Mouse (Mus musculus): ENCODE results near the gene Zfp108. TPM values are rescaled to one million over a fixed set of nuclear protein-coding genes. Genes with fewer than 3 reads are reported as not detected.
"Not testable (repeated sequence)": the region's sequence is repeated elsewhere in the genome, so short reads cannot be mapped to it uniquely, and the experiment has no call there.

The Zfp108 gene
- polyA plus RNA-seq, 1 experiment from 2014 or later = 4.9 TPM

DNA sequence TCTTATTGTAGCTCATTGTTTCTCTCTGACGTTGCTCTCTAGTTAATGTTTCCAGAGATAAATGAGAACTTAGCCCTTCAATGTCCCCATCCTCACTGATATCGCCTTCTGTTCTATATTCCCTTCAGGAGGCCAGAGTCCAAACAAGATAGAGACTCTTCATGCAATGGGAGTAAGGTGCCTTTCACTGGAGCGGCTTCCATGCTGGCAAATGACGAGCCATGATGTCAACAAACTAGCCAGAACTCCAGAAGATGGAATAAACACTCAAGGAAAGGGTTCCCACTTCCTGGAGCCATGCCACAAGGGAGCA, 5.4 kb downstream of the Zfp108 start:
- Histone ChIP-seq H3K9me3 (ENCODE audit: low read length) (no peaks in the 10 kb centered on the region), H3K4me2 (replicated peaks; ENCODE audit: low read depth, low read length) (no peak overlapping the region), H3K27me3 (ENCODE audit: insufficient read depth, low read length) (no peaks in the 10 kb centered on the region), H3K4me3 (ENCODE audit: low read length) (no peak overlapping the region), H3K9ac (replicated peaks; ENCODE audit: low read length) (no peak overlapping the region), H3K4me1 (ENCODE audit: insufficient read depth, low read length) (peaks cover 5% of the 10 kb centered on the region; the same call in 1 of the 2 replicates), H3K27ac (ENCODE audit: low read length) (no peak overlapping the region), H3K36me3 (ENCODE audit: insufficient read depth, low read length) (peaks cover 23% of the 10 kb centered on the region)
- ATAC-seq (ENCODE audit: low FRiP score, low TSS enrichment) = no peak
- WGBS = 92% methylated on average over 4 of the region's 4 CpGs

DNA sequence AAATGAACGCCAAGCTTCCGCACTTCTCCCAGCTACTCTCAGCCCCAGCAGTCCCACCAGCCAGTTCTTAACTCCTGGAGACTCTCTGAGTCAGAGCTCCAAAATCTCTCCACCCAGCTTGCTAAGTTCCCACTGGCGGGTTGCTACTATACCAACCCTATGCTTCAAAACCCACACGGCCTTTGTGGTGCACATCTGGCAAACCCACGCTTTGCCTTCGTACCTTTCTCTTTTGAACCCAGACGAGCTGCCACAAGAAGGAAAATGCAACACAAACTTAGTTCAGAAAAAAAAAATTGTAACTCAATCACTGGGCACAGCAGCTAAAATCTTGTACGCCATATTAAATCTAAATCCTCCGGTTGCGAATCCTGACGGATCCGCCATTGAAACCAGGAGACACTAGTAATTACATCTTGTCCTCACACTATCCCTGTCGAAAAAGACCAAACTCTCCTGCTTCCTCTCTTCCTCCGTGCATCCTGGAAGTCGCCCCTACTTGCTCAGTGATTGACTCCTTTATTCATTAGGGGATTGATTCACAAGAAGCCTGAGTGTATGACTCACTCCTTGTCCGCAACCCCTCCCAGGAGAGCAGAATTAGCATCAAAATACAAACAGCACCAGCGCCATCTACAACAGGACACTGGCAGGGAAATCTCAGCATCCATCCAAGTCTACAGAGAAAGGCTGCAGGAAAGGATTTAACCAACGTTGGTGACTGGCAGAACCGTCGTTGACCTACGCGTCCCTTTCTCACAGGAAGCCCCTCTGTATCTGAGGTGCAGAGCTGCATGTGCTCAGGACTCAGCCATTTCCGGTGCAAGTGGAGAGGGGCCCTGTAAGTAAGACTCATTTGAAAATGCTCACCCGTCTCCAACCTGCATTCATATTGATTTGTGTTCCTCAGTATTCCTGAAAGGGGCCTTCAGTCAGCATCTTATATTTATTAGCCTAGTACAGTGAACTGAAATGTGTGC, 13.9 kb downstream of the Zfp108 start:
- no peak overlapping the region for H3K4me3 ChIP-seq (ENCODE audit: low read length)
- no peaks in the 10 kb centered on the region for H3K27me3 ChIP-seq (ENCODE audit: insufficient read depth, low read length)
- no peak for ATAC-seq (ENCODE audit: low FRiP score, low TSS enrichment)
- H3K9me3 ChIP-seq (ENCODE audit: low read length) = no peaks in the 10 kb centered on the region
- H3K36me3 ChIP-seq (ENCODE audit: insufficient read depth, low read length) = peaks cover 7% of the 10 kb centered on the region; the same call in 1 of the 2 replicates
- no peak overlapping the region for H3K4me2 ChIP-seq (replicated peaks; ENCODE audit: low read depth, low read length)
- no peak overlapping the region for H3K27ac ChIP-seq (ENCODE audit: low read length)
- H3K9ac ChIP-seq (replicated peaks; ENCODE audit: low read length) = no peak overlapping the region
- H3K4me1 ChIP-seq (ENCODE audit: insufficient read depth, low read length) = no peaks in the 10 kb centered on the region
- 74% methylated on average over 24 of the region's 24 CpGs for WGBS

DNA sequence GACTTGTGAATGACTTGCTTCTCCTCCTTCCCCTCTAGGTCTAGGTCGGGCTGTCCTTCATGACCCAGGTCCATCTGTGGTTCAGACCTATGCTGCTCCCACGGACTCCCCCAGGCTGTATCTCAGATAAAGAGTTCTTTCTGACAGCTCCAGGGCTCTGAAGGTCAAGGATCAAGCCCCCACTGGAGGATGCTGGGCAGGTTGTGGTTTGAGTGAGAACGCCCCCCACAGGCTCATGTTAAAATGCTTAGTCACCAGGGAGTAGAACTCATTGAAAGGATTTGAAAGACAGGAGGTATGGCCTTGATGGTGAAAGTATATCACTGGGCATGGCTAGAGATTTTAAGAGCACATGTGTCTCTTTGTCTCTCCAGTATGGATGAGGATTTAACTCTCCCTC, 14.7 kb downstream of the Zfp108 start:
- no peaks in the 10 kb centered on the region for H3K27me3 ChIP-seq (ENCODE audit: insufficient read depth, low read length)
- no peak overlapping the region for H3K4me2 ChIP-seq (replicated peaks; ENCODE audit: low read depth, low read length)
- H3K4me3 ChIP-seq (ENCODE audit: low read length) = no peak overlapping the region
- H3K9ac ChIP-seq (replicated peaks; ENCODE audit: low read length) = no peak overlapping the region
- 66% methylated on average over 3 of the region's 3 CpGs for WGBS
- ATAC-seq (ENCODE audit: low FRiP score, low TSS enrichment) = no peak
- no peak overlapping the region for H3K27ac ChIP-seq (ENCODE audit: low read length)
- H3K9me3 ChIP-seq (ENCODE audit: low read length) = no peaks in the 10 kb centered on the region
- H3K4me1 ChIP-seq (ENCODE audit: insufficient read depth, low read length) = no peaks in the 10 kb centered on the region
- H3K36me3 ChIP-seq (ENCODE audit: insufficient read depth, low read length) = peaks cover 14% of the 10 kb centered on the region; the same call in 1 of the 2 replicates

DNA sequence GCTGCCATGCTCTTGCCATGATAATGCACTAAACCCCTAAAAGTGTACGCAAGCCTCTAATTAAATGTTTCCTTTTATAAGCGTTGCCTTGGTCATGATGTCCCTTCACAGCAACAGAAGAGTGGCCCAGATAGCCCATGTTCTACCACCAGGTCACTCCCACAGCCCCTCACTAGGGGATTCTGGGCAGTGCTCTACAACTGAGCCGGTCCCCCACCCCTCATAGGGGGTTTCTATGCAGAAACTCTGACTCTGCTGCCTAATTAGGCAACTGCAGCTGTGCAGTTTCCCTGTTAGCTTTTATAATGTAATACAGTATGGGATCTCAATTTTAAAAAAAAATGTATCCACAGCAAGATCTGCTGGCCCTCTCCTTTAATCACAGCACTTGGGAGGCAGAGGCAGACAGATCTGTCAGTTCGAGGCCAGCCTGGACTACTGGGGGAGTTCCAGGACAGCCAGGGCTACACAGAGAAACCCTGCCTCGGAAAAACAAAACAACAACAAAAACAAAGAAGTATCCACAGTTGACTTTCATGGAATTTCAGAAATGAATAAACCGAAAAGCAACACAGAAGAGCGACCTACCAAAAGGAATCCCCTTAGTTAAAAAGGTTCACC, 15.2 kb downstream of the Zfp108 start:
- WGBS = 35% methylated on average over 7 of the region's 7 CpGs
- no peak overlapping the region for H3K27ac ChIP-seq (ENCODE audit: low read length)
- peak overlapping the region; percentile 90 for H3K9ac ChIP-seq (replicated peaks; ENCODE audit: low read length)
- peaks cover 20% of the 10 kb centered on the region for H3K36me3 ChIP-seq (ENCODE audit: insufficient read depth, low read length)
- H3K4me2 ChIP-seq (replicated peaks; ENCODE audit: low read depth, low read length) = peak overlapping the region; percentile 82
- H3K9me3 ChIP-seq (ENCODE audit: low read length) = no peaks in the 10 kb centered on the region
- no peaks in the 10 kb centered on the region for H3K4me1 ChIP-seq (ENCODE audit: insufficient read depth, low read length)
- H3K27me3 ChIP-seq (ENCODE audit: insufficient read depth, low read length) = no peaks in the 10 kb centered on the region
- ATAC-seq (ENCODE audit: low FRiP score, low TSS enrichment) = peak; percentile 64
- peak overlapping the region; percentile 82 for H3K4me3 ChIP-seq (ENCODE audit: low read length)

DNA sequence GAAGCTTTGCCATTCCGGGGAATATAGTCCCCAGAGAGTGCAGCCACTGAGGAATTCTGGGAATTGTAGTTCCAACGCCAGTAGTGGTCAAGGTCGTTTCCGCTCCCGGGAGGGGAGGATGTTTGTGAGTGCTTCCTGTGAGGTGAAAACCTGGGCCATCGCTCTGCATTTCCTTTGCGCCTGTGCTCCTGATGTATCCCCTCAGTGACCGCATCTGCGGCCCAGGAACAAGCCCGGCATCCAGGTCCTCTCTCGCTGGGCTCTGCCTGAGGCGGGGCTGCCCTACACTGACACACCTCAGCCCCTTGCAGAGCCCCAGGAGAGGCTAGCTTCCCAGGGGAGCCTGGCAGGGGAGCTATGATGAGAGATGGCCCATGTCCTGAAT, 15.7 kb downstream of the Zfp108 start, which contains the start of gene Zfp93:
TSS of gene Zfp93 (plus strand) at position 133 of the 385 bp plus-strand sequence.
- H3K36me3 ChIP-seq (ENCODE audit: insufficient read depth, low read length) = peaks cover 25% of the 10 kb centered on the region
- peak within 1 kb of the TSS; percentile 91 for H3K27ac ChIP-seq (ENCODE audit: low read length)
- ATAC-seq (ENCODE audit: low FRiP score, low TSS enrichment) = peak; percentile 95
- H3K4me3 ChIP-seq (ENCODE audit: low read length) = peak within 1 kb of the TSS; percentile 82
- no peaks in the 10 kb centered on the region for H3K4me1 ChIP-seq (ENCODE audit: insufficient read depth, low read length)
- WGBS = 0% methylated on average over 12 of the region's 12 CpGs
- peak within 1 kb of the TSS; percentile 90 for H3K9ac ChIP-seq (replicated peaks; ENCODE audit: low read length)
- H3K27me3 ChIP-seq (ENCODE audit: insufficient read depth, low read length) = no peaks in the 10 kb centered on the region
- H3K9me3 ChIP-seq (ENCODE audit: low read length) = no peaks in the 10 kb centered on the region
- peak within 1 kb of the TSS; percentile 82 for H3K4me2 ChIP-seq (replicated peaks; ENCODE audit: low read depth, low read length)

DNA sequence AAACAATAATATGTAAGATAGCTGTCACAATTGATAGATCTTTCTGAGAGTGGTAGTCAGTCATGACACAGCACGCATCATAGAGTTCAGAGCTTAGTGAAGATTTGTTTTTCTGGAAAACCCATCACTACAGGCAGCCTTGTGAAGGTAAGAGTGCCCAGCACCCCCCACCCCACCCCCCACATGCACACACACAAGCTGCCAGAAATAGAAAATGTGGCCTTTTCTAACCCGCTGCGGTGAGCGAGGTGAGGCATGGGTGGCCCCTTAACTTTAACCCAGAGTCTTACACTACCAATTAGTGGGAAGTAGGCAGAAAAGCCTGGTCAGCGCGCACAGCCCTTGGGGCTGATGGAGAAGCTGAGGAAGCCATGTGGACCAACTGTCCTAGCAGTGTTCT, 16.6 kb downstream of the Zfp108 start:
- no peaks in the 10 kb centered on the region for H3K9me3 ChIP-seq (ENCODE audit: low read length)
- peaks cover 30% of the 10 kb centered on the region for H3K36me3 ChIP-seq (ENCODE audit: insufficient read depth, low read length)
- no peaks in the 10 kb centered on the region for H3K27me3 ChIP-seq (ENCODE audit: insufficient read depth, low read length)
- H3K4me2 ChIP-seq (replicated peaks; ENCODE audit: low read depth, low read length) = no peak overlapping the region
- H3K4me3 ChIP-seq (ENCODE audit: low read length) = no peak overlapping the region
- WGBS = 97% methylated on average over 6 of the region's 6 CpGs
- no peak overlapping the region for H3K9ac ChIP-seq (replicated peaks; ENCODE audit: low read length)
- no peaks in the 10 kb centered on the region for H3K4me1 ChIP-seq (ENCODE audit: insufficient read depth, low read length)
- H3K27ac ChIP-seq (ENCODE audit: low read length) = no peak overlapping the region
- ATAC-seq (ENCODE audit: low FRiP score, low TSS enrichment) = no peak

DNA sequence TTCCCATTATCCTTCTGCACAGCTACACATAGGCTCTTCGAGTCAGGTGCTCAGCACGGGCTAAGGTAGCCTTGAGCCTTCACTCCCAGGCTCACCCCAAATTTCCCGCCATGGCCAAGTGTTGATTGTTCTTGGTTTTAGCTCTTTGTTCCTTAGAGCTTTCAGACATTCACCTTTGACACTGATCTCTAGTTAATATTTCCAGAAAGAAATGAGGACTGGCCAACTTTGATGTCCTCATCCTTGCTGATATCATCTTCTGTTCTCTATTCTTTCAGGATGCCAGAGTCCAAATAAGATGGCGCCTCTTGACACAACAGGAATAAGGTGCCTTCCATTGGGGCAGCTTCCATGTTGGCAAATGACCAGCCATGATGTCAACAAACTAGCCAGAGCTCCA, 19.9 kb downstream of the Zfp108 start:
- ATAC-seq (ENCODE audit: low FRiP score, low TSS enrichment) = no peak
- WGBS = 94% methylated on average over 4 of the region's 4 CpGs
- no peaks in the 10 kb centered on the region for H3K4me1 ChIP-seq (ENCODE audit: insufficient read depth, low read length)
- no peak overlapping the region for H3K27ac ChIP-seq (ENCODE audit: low read length)
- no peaks in the 10 kb centered on the region for H3K27me3 ChIP-seq (ENCODE audit: insufficient read depth, low read length)
- H3K4me3 ChIP-seq (ENCODE audit: low read length) = no peak overlapping the region
- no peak overlapping the region for H3K4me2 ChIP-seq (replicated peaks; ENCODE audit: low read depth, low read length)
- H3K9ac ChIP-seq (replicated peaks; ENCODE audit: low read length) = no peak overlapping the region
- peaks cover 34% of the 10 kb centered on the region for H3K36me3 ChIP-seq (ENCODE audit: insufficient read depth, low read length)
- H3K9me3 ChIP-seq (ENCODE audit: low read length) = 0 out of 2 replicates have a peak, but pooled peaks cover 2% of the 10 kb centered on the region

DNA sequence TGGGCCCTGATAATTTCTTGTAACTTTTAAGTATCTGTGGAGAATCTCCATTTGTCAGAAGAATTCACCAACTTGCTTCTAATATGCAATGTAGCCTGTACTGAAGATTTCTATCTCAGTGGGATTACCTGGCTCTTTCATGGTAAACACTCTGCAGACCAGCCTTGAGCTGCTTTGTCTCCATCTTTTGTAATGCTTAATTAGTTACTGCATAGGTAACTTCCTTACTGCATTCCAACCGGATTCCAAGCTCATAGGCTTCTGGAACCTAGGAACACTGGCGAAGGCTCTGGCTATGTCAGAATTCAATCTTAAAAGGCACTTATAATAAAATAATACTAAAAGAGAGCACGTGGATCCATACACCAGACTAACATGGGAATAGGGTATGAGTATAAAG, 24.2 kb downstream of the Zfp108 start:
- peaks cover 27% of the 10 kb centered on the region for H3K36me3 ChIP-seq (ENCODE audit: insufficient read depth, low read length)
- H3K27me3 ChIP-seq (ENCODE audit: insufficient read depth, low read length); H3K4me2 ChIP-seq (replicated peaks; ENCODE audit: low read depth, low read length); H3K4me3 ChIP-seq (ENCODE audit: low read length); H3K4me1 ChIP-seq (ENCODE audit: insufficient read depth, low read length); H3K9ac ChIP-seq (replicated peaks; ENCODE audit: low read length); ATAC-seq (ENCODE audit: low FRiP score, low TSS enrichment); H3K27ac ChIP-seq (ENCODE audit: low read length); H3K9me3 ChIP-seq (ENCODE audit: low read length): not testable (repeated sequence)
- WGBS = 94% methylated on average over 3 of the region's 3 CpGs

DNA sequence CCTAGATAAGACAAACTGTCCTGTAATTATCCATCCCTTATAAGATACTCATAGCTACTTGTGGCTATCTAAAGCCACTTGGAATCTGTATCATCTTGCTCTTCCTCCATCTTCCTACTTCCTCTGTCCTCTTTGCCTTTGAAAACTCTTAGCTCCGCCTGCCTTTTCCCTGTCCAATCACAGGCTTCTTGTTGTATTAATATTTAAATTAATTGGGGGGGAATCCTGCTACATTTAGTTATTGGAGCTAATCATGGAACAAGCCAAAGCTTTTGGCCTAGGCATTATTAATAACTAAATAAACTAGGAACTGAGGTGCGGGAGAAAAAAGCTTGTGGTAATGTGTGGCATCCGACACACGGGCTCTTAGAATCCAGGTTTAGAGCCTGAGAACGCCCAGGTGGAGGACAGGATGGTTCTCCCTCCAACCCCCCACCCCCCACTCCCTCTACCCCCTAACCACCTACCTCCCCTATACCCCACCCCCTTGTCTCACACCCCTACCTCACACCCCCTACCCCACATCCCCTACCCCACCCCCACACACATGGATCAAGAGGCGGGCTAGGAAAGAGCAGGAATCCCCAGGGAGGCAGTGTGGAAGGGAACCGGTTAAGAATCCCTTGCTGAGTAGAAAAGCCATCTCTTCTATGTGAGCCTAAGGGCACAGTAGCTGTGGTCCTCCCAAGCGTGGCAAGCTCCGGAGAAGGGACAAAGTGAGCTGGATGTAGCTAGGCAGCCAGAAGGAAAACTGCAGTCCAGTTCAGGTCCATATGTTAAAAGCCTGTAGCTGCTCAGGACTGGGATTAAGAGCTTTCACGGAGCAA, 25.6 kb downstream of the Zfp108 start:
- H3K4me2 ChIP-seq (replicated peaks; ENCODE audit: low read depth, low read length) = no peak overlapping the region
- no peak for ATAC-seq (ENCODE audit: low FRiP score, low TSS enrichment)
- peaks cover 13% of the 10 kb centered on the region for H3K36me3 ChIP-seq (ENCODE audit: insufficient read depth, low read length)
- H3K4me3 ChIP-seq (ENCODE audit: low read length) = no peak overlapping the region
- 55% methylated on average over 10 of the region's 10 CpGs for WGBS
- no peaks in the 10 kb centered on the region for H3K4me1 ChIP-seq (ENCODE audit: insufficient read depth, low read length)
- H3K27ac ChIP-seq (ENCODE audit: low read length) = no peak overlapping the region
- no peak overlapping the region for H3K9ac ChIP-seq (replicated peaks; ENCODE audit: low read length)
- H3K27me3 ChIP-seq (ENCODE audit: insufficient read depth, low read length) = no peaks in the 10 kb centered on the region
- H3K9me3 ChIP-seq (ENCODE audit: low read length) = peaks cover 2% of the 10 kb centered on the region; the same call in 1 of the 2 replicates
